Mouse (Mus musculus): ENCODE data around the gene Ddr1.

The Ddr1 gene

GRCm38 (mm10) chr17:35689936-35690645 lies 14.3 kb downstream of the Ddr1 start:
- no peak for DNase-seq

- no peak for DNase-seq
Observed at GRCm38 (mm10) chr17:35688347-35689175, 15.9 kb downstream of the Ddr1 start.

GRCm38 (mm10) chr17:35685061-35685460 lies 19.4 kb downstream of the Ddr1 start:
- DNase-seq = no peak

- no peak for DNase-seq
Observed at GRCm38 (mm10) chr17:35681986-35682385, 22.4 kb downstream of the Ddr1 start.

GRCm38 (mm10) chr17:35680591-35680990 lies 23.8 kb downstream of the Ddr1 start:
- no peak for DNase-seq

- DNase-seq = peak; percentile 86
Observed at GRCm38 (mm10) chr17:35673416-35674035, 30.9 kb downstream of the Ddr1 start, which contains the start of gene Gtf2h4. Gtf2h4 (minus strand) TSS chr17:35673739.

- DNase-seq = no peak
Observed at GRCm38 (mm10) chr17:35672527-35672926, 31.9 kb downstream of the Ddr1 start.

- no peak for DNase-seq
Observed at GRCm38 (mm10) chr17:35671846-35672245, 32.6 kb downstream of the Ddr1 start.

GRCm38 (mm10) chr17:35669731-35670130 lies 34.7 kb downstream of the Ddr1 start:
- DNase-seq = no peak

GRCm38 (mm10) chr17:35667334-35668065 lies 36.9 kb downstream of the Ddr1 start, which contains the start of gene Vars2:
Vars2 (minus strand) TSS chr17:35667592.
- peak; percentile 97 for DNase-seq

- DNase-seq = peak; percentile 27
Observed at GRCm38 (mm10) chr17:35666851-35667256, 37.6 kb downstream of the Ddr1 start.

- peak; percentile 31 for DNase-seq
Observed at GRCm38 (mm10) chr17:35665957-35666515, 38.4 kb downstream of the Ddr1 start.

- DNase-seq = no peak
Observed at GRCm38 (mm10) chr17:35653086-35653485, 51.3 kb downstream of the Ddr1 start.

GRCm38 (mm10) chr17:35649429-35649828 lies 55.0 kb downstream of the Ddr1 start:
- no peak for DNase-seq

GRCm38 (mm10) chr17:35643609-35644236 lies 60.7 kb downstream of the Ddr1 start, which contains the start of gene Mucl3:
Mucl3 (minus strand) TSS chr17:35643695.
- DNase-seq = no peak

GRCm38 (mm10) chr17:35639352-35639751 lies 65.1 kb downstream of the Ddr1 start:
- no peak for DNase-seq

GRCm38 (mm10) chr17:35638475-35639190 lies 65.8 kb downstream of the Ddr1 start:
- DNase-seq = peak; percentile 60

- peak; percentile 17 for DNase-seq
Observed at GRCm38 (mm10) chr17:35636363-35636762, 68.1 kb downstream of the Ddr1 start.

GRCm38 (mm10) chr17:35635699-35636111 lies 68.7 kb downstream of the Ddr1 start:
- peak; percentile 50 for DNase-seq

- DNase-seq = no peak
Observed at GRCm38 (mm10) chr17:35635202-35635601, 69.2 kb downstream of the Ddr1 start.

- DNase-seq = peak; percentile 11
Observed at GRCm38 (mm10) chr17:35633992-35634391, 70.4 kb downstream of the Ddr1 start.

All from liver (tissue).